Mouse (Mus musculus) lung, postnatal 36 days (tissue): ENCODE measurements around the gene Mef2a.

Experiments used
- DNase-seq: peaks from one replicate; pipeline ENCODE4 v3.0.0; 2022; ENCODE audit warnings: mixed read lengths

The Mef2a gene

DNA sequence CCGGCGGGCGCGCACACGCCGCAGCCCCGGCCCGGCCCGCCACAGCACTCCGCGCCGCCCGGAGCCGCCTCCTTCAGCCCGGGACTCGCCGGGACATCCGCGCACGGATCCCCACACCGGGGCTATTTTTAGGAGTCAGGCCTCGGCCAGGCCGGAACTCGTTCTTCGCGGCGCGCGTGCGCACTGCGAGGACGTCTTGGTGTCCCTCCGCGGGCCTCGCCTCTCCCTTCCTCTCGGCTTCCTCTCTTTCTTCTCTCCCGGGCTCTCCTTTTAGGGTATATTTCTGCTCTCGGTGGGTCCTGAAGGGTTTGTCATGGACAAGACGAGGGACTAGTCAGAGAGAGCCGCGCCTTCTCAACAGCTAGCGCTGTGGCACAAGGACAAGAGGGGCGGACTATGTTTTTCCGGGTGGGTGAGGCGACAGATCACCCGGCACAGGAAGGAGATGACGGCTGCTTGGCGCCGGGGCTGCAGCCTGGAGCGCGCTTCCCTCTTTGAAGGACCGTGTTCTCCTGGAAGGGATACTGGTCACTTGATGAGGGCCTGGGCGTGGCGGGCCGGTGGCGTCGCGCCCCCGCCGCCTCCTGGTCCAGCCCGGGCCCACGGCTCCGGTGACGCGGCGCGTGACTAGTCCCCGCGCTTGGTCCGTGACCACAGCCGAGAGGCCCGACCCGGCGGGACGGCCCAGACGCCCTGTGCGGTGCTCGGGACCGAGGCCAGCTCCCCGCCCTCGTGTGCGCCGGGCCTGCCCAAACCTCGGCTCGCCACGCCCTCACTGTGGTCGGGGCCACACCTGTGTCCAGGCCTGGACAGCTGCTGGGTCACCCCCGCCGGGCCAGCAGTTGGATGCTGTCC is at the start of gene Mef2a:
Gene Mef2a (minus strand): TSS at position 130 of the 855 bp plus-strand sequence.
- DNase-seq = peak; percentile 97

DNA sequence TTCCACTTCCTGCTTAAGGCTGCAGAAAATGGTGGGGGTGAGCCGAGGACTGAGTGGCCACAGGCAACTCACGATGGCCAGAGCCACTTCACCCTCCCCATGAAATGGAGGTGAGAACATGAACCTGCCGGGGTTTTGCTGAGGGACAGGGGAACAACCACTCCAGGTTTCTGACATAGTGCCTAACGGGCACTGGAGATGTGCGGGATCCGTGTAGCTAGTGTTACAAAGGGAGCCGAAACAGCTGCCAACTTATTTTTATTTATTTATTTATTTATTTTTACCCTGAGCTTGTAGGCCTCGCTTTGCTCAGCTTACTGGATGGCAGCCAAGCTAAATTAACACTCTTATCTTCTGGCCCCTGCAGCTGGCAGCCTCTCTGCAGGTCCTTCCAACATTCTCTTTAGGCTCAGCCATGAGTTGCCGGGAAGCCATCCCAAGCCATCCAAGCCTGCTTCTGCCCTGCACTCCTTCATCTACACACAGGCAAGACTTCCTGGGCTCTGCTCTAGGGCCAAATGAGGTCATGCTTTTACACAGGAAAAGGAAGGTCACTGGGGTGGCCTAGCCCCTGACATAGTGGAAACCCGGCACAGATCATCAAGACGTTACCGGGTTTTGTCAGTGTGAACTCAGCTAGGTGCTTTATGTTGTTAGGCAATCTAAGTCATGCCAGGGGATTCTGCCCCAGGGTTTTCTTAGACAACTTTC is 49.0 kb upstream of the Mef2a start:
- DNase-seq = peak; percentile 75

DNA sequence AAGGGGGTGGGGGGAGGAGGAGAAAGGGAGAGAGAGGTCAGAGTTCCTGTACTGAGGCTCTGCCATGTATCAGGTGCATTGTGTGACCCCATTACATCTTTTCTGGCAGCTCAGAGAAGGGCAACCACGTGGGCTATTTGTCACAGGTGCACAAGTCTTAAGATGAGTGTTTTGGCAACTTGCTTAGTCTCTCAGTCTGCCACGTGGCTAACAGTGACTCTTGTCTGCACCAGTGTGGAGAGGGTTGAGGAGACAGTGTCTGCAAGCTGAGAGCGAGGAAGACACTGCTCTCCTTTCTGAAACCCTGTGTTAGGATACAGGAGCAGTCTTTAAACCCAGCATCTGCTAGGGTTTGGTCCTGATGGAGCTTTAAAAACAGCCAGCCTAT is 48.4 kb upstream of the Mef2a start:
- no peak for DNase-seq

DNA sequence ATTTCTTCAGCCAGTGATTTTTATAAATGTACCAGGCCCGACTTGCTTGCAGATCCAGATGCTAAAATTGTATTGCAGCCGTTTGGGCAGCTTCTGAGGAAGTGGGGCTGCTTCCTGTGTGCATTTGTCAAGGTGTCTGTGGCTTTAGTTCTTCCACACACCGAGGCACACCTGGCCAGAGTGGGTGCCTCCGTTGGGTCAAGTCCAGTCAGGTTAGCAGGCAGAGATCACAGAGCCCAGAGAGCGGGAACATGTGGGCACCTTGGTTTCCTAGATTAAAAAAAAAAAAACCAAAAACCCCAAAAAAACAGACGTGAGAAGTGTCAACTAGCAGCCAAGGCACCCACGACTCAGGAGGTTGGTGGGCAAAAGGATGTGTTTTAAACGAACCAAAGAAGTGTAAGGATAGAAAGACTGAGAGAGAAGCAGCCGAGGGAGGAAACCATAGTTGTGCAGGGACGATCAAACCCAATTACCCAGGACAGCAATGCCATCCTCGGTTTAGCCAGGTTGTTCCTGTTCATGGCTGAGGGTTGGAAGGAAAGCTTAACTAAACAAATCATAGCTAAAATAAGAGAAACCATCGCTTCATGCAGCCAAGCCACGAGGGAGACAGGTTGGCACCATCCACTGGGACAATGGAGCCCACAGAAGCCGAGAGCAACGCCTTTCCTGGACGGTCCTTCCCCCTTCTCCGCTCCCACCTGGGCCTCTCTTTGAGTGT is 47.1 kb upstream of the Mef2a start:
- no peak for DNase-seq

DNA sequence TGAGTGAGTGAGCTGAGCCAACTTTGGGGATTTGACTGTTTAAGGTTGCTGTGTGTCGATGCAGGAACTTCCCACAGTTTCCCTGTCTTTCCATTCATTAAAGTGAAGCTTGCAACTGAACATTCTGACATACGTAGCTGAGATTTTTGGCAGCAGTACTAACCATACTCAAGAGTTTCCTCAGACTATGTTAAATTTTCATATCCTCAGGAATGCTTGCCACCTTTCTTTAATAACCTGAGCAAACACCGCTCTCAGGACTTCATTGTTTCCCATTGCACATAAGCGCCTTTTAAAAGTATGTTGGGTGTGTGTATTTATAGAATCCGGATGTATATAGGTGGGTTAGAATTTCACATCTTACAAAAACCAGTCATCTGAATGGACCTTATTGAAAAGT is 45.5 kb upstream of the Mef2a start:
- DNase-seq = no peak

DNA sequence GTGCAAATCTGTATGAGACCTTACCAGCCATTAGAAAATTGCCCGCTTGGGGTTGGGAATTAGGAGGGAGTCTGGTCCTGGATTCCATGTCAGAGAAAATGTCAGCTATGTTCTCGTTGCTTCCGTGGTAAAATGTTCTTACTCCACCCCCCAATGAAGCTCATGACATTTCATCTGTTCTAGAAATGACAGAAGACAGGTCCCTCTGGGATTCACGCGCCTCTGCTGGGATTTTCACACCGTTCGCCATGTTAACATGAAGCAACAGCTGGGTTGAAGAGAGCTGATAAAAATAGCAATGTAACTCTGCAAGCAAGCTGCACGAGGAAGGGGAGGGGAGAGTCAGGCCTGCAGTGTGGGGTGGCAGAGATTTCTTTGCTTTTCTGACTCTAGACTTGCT is 42.1 kb upstream of the Mef2a start:
- DNase-seq = no peak

DNA sequence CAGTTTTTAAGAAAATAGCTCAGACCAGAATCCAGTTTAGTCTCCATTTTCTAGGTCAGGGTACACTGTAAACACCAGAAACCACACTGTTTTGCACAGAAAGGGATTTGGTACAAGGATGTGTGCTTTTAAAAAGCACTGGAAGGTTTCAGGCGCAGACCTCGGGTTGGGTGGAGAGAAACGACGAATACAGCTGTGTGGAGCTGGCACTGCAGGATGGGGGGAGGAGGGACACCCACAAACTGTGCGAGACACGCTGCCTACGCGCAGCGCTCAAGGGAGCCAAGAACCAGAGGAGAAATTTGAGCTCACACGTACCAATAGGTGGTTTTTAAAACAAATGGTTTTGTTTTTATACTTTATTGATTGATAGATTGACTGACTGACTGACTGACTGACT is 40.0 kb upstream of the Mef2a start:
- DNase-seq = no peak

DNA sequence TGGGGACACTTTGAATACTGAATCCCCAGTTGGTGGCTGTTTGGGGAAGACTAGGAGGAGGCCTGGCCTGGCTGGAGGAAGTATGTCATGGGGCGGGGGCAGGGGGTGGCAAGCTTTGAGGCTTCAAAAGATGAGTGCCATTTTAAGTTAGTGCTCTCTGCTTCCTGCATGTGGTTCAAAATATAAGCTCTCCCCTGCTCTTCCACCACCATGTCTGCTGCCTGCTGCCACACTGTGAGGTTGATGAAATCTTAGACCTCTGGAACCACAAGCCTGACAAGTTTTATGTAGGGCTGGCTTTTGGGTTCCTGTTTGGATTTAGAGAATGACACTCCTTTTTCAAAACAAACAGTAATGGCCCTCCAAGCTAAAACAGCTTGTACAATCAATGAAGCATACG is 34.4 kb upstream of the Mef2a start:
- DNase-seq = no peak

DNA sequence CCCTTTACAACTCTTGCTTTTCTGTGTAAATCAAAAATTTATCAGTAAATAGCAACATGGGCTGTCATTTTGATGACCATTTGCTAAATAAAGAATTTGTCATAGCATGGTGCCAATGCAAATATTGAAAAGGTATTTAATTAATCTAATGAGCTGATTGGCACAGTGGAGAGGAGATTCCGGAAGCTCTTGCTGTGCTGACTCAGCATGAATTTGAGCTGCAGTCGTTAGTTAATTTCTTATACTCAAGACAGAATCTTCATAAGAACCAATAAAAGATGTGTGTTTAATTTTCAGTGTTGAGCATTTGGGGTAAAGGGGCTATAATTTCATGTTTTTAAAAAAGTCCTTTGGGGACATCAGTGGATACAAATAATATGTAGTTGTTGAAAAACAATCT is 31.5 kb upstream of the Mef2a start:
- DNase-seq = no peak

DNA sequence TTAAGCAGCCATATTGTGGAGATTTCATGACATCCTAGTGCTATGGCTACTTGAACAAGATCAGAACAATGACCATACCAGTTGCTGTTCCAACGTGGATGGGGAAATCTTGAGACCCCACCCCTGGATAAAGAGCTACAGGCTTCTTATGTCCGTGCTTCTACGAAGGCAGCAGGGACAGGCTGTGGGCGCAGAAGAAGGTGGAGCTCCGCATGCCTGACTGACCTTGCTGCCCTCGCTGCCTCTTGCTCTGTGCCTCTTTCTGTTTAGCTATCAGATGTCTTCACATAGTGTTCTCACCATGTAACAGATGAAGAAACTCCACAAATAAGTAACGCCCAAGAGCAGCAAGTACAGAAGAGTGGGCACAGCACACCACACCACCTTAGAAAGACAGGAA is 29.7 kb upstream of the Mef2a start:
- no peak for DNase-seq

DNA sequence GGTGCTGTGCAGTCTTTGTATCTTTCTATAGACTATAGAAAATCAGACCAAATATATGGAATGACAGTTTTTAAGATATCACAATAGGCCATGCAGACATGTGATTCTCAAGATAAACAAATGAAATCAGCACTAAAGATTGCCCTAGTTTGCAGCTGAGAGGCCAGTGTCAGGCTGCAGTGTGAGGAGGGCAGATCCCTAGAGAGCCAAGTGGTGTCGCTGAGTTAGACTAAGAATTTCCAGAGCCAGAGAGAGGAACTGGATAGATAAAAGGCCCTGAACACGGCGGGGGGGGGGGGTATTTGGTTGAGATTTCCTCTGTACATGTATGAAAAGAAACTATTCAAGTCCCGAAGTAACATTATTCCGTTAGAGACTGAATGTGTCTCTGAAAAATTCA is 28.7 kb upstream of the Mef2a start:
- peak; percentile 10 for DNase-seq

DNA sequence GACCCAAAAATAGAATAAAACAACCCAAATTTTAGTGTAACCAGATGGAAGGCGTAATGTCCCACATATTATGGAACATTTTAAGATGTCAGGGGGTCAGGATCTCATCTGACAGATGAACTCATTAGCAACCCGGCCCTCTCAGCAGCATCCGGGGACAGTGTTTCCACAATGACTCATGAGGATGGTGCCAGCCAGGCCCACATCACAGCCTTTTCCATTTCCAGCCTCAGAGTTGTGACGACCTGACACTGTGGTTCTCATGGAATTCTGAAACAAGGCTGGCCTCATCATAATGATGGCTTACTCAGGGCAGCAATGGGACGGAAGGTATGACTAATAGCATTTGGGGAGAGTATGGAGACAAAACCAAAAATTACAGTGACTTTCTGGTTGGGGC is 18.1 kb upstream of the Mef2a start:
- DNase-seq = peak; percentile 15

DNA sequence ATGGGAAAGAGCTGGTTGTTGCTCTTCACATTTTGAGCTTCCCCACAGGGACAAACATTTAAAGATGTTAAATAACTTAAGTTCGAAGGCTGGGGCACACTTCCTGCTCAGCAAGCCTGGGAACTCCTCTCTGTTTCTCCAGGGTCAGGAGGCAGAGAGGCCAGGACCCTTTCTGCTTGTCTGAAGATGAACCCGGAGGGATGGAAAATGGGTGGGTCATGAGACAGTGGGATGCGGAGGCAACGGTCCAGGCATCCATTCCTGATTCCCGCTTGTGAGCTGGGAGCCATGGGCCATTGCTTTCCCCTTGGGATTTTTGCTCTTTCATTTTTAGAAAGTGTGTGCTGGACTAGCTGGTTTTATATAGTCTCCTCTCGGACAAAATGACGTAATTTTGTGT is 17.4 kb upstream of the Mef2a start:
- no peak for DNase-seq

DNA sequence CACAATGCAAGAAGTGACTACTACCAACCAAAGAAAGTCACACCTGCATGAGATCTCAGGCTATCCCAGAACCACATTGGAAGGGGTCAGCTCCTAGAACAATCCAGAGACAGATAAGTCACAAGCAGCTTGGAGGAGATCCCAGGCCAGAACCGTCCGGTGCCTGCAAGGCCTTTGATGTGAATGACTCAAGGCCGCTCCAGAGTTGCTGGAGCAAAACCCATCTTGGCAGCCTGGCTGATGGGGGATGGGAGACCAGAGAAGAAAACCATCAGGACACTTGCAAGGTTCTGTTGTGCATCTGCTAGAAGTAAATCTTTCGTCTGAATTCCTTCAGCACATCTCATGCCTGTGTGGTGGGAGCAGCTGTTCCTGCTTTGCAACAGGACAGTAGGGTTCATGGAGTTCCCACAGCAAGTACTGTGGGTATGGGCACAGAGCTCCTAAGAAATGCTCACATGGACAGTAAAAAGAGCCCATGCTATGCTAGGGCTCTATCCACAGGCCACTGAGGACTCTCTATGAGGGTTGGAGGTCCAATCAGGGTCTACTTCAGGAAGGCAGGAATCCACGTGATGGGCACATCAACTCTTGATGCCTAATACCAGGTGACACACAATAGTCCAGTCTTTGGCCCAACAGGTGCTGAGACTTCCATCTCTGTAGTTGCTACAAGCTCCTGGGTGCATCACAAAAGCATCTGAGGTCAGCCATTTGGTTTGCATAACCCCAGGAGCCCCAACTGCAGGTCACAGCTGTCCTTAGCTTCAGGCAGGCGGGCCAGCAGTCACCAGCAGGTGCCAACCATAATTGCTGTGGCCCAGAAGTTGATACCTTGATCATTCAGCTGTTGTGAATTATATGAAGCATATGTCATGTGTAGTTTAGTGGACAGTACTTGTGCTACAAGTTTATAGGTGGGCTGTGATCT is 12.5 kb upstream of the Mef2a start:
- peak; percentile 54 for DNase-seq

DNA sequence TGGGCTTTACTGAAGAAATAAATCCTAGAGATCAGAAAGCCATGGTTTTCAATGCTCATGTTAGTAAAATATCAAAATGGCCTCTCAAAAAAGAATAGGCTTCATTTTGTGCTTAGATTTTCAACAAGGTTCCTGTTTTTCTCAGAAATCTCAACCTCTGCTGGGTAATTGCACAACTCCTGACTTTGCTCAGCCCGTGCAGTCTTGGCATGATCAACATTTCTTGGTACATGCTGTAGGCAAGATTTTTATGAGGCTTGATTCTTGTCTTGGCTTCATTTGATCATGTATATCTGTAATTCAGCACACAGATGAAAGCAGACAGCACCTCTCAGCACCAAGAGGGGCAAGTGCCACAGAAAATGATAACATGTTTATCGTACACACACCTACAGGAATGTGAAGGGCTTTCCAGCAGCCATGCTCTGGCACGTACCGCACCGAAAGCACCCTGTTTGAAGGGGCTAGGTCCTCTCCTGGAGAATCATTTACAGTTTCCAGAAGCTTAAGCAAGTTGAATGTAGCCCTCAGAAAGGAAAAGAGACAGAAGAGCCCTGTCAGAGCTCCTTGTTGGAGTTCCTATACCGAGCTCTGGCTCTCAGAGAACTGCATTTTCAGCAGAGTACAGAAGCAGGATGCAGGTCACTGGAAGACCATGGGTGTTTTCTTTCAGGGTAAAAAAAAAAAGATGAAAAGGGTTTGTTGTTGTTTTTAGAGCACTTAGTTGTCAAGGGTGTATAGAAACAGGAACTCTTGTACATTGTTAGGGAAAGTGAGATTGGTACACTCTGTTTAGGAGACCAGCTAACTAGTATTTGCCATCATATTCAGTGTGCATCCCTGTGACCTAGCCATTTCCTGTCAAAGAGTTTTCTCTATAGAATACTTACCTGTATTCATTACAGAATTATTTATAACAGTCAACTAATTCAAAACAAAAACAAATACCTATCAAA is 7.8 kb upstream of the Mef2a start:
- peak; percentile 58 for DNase-seq

DNA sequence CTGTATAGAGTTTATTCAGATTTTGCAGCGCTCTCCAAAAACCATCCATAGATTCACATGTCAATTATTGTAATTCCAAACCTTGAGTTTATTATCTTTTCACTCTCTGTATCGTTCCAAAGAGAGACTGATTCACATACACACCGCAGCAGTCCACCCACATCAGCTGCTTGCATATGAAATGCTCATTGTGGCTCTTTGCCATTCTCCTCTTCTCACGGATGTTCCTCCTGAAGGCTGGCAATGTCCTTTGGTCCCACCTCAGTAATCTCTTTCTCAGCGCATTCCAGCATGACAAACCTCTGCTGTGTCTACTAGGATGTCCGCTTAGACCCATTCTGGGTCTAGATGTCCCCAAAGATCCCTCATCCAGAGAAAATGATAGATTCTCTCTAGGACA is 4.1 kb upstream of the Mef2a start:
- DNase-seq = no peak

DNA sequence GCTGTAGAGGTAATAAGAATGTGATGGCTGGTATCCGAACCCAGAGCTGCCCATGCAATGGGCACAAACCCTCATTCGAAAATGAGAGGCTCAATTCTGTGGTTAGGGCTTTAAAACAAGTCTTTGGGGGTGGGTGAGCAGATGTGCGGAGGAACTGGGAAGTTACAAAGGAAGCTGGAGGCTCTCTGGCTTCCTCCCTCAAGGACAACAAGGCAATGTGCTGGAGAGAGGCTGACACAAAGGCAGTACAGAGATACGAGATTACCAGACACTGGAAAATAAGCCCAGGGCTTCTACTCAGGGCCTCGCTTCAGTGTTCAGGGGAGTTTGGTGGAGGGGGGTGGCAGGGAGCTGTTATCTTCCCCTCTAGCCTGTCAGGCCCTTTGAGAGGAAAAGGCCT is 1.3 kb upstream of the Mef2a start:
- peak; percentile 33 for DNase-seq

DNA sequence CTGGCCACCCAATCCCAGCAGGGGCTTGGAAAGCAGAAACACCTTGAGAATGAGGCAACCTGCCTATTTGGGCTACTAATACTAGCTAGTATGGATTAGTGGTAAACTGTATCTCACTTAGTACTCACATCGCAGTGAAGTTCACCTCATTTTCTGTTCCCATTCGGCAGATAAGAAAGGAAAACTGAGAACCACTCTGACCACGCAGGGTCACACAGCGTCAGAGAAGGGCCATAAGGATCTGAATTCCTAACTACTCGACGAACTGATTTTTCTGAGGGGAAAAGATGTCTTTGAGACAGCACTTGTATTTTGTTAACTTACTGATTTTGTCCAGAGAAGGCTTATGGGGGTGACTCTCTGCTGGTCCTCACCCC is 914 bp upstream of the Mef2a start:
- DNase-seq = no peak

DNA sequence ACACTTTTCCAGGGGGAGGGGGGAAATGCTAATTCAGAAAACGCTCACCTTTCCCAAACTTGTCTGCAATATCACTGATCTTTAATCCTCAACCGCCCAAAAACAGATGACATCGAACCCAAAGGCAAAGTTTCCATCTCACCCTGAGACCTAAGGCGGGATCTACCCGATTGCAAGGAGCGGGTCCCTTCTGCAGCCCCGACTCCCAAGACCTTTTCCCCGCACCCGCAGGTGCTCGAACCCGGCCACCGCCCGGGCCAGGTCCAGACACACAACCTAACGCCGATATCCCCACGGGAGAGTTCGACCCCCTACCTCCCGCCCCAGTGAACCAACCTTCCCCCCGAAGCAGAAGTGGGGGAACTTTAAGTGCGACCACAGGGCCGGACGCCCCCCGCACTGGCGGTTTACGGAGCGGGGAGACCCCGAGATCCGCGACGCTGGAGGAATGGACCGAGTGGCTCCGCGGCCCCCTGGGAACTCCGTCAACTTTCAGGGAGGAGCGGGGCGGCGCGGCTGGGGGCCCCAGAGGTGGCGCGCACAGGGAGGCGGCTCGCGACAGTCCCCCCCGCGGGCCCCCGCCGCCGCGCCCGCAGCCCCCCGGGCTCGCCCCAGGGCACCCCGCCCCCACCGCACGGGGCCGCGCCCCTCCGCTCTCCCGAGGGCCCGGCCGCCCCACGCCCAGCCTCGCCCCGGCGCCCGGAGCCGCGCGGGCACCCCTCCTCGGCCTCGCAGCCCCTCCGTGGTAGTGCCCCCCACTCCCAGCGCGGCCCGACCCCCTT is 576 bp downstream of the Mef2a start:
- peak; percentile 33 for DNase-seq

DNA sequence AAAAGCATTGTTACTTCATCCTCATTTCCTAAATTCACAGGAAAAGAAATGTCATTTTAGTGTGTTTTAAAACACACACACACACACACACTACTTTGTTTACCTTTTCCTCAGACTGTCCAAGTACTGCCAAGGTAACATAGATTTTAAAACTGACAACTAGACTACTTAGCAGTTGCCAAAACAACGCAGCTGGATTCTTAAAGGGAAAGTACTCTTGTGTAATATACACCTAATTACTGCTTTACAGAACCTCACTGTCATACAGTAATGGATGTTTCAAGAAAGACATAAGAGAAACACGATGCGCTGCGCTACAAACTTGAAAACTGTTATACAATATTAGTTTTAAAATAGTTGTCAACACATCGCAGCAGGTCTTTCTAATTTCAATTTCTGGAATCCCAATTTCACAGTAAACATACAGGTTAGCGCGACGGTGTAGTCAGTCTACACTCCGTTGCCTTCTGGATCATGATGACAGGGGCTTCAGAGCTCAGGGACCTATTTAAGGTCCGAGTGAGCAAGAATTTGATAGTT is 1.2 kb downstream of the Mef2a start:
- DNase-seq = peak; percentile 34
